Mouse (Mus musculus) hindbrain, embryonic 14.5 days (tissue): ENCODE results near the gene Ypel3. TPM values are rescaled to one million over a fixed set of nuclear protein-coding genes. Genes with fewer than 3 reads are reported as not detected.

Source experiments
- polyA plus RNA-seq: library from polyadenylated mRNA; unstranded; fragments of >200 nt; fragmentation: Nextera tagmentation; extraction: Ambion mirVana; gene quantifications from 2 replicates; pipeline ENCODE4 v1.2.1, GENCODE M21; 2014

Ypel3 gene
- polyA plus RNA-seq, 1 experiment from 2014 or later: 218 TPM

Other genes with a start within 250 kb of the Ypel3 start
- 162 and 165 TPM in 2 replicates for gene Eif3c, start 210.5 kb upstream of the Ypel3 start, polyA plus RNA-seq
- gene Apobr, start 192.0 kb upstream of the Ypel3 start, polyA plus RNA-seq: 0.26 and 0.36 TPM in 2 replicates
- 24.7 and 24.8 TPM in 2 replicates for gene Cln3, start 191.1 kb upstream of the Ypel3 start, polyA plus RNA-seq
- gene Il27, start 182.0 kb upstream of the Ypel3 start, polyA plus RNA-seq: not detected in 2 replicates
- gene Nupr1, start 146.1 kb upstream of the Ypel3 start, polyA plus RNA-seq: 11.4 and 12.4 TPM in 2 replicates
- gene Sgf29, start 127.6 kb upstream of the Ypel3 start, polyA plus RNA-seq: 58.0 and 61.1 TPM in 2 replicates
- 2.5 and 5.3 TPM in 2 replicates for gene Sult1a1, start 100.5 kb upstream of the Ypel3 start, polyA plus RNA-seq
- 124 and 159 TPM in 2 replicates for gene Bola2, start 81.6 kb upstream of the Ypel3 start, polyA plus RNA-seq
- gene Slx1b, start 81.2 kb upstream of the Ypel3 start, polyA plus RNA-seq: 10.7 and 10.9 TPM in 2 replicates
- 82.2 and 99.7 TPM in 2 replicates for gene Coro1a, start 69.2 kb upstream of the Ypel3 start, polyA plus RNA-seq
- gene Mapk3, start 17.4 kb upstream of the Ypel3 start, polyA plus RNA-seq: 96.5 and 97.0 TPM in 2 replicates
- gene Gdpd3, start 10.6 kb upstream of the Ypel3 start, polyA plus RNA-seq: 1.0 and 1.8 TPM in 2 replicates
- 0.21 and 0.26 TPM in 2 replicates for gene Tbx6, start 4.5 kb downstream of the Ypel3 start, polyA plus RNA-seq
- gene Ppp4c, start 15.5 kb downstream of the Ypel3 start, polyA plus RNA-seq: 177 and 182 TPM in 2 replicates
- 53.2 and 54.7 TPM in 2 replicates for gene Fam57b, start 20.7 kb downstream of the Ypel3 start, polyA plus RNA-seq
- gene 4930451I11Rik, start 54.7 kb downstream of the Ypel3 start, polyA plus RNA-seq: 0.74 TPM in 1 of 2 replicates, not detected in the other
- 16.5 and 25.7 TPM in 2 replicates for gene Doc2a, start 70.5 kb downstream of the Ypel3 start, polyA plus RNA-seq
- gene Hirip3, start 85.0 kb downstream of the Ypel3 start, polyA plus RNA-seq: 10.1 and 11.1 TPM in 2 replicates
- gene Ino80e, start 85.4 kb downstream of the Ypel3 start, polyA plus RNA-seq: 93.7 and 95.3 TPM in 2 replicates
- 36.4 and 37.2 TPM in 2 replicates for gene Taok2, start 107.7 kb downstream of the Ypel3 start, polyA plus RNA-seq
- 28.0 and 29.3 TPM in 2 replicates for gene Tmem219, start 146.0 kb downstream of the Ypel3 start, polyA plus RNA-seq
- gene Kctd13, start 151.9 kb downstream of the Ypel3 start, polyA plus RNA-seq: 102 and 104 TPM in 2 replicates
- 8.0 and 10.9 TPM in 2 replicates for gene Asphd1, start 172.6 kb downstream of the Ypel3 start, polyA plus RNA-seq
- 68.9 and 70.1 TPM in 2 replicates for gene Sez6l2, start 173.6 kb downstream of the Ypel3 start, polyA plus RNA-seq
- gene Cdipt, start 199.0 kb downstream of the Ypel3 start, polyA plus RNA-seq: 110 and 118 TPM in 2 replicates
- 0.98 and 1.0 TPM in 2 replicates for gene Cdiptos, start 199.1 kb downstream of the Ypel3 start, polyA plus RNA-seq
- gene Mvp, start 237.7 kb downstream of the Ypel3 start, polyA plus RNA-seq: 3.4 and 4.0 TPM in 2 replicates
- gene Pagr1b, start 239.5 kb downstream of the Ypel3 start, polyA plus RNA-seq: 0.70 TPM in 1 of 2 replicates, not detected in the other
- 31.5 and 38.6 TPM in 2 replicates for gene Pagr1a, start 240.4 kb downstream of the Ypel3 start, polyA plus RNA-seq
- 51.9 and 52.3 TPM in 2 replicates for gene Gm42742, start 244.1 kb downstream of the Ypel3 start, polyA plus RNA-seq
- 46.7 and 57.0 TPM in 2 replicates for gene Prrt2, start 244.3 kb downstream of the Ypel3 start, polyA plus RNA-seq